Mouse (Mus musculus) cerebellum, adult 8-10 months (tissue): ENCODE measurements around the gene Fam161a.
A peak's percentile ranks its signal among the peaks of the same experiment; 100 is the strongest.

ENCODE experiments used
- DNase-seq: peaks from one replicate; pipeline ENCODE4 v3.0.0; 2022

The Fam161a gene

GRCm38 (mm10) chr11:22991218-22991835, 16.0 kb upstream of the Fam161a start:
- DNase-seq, result no peak

GRCm38 (mm10) chr11:22994271-22994670, 13.1 kb upstream of the Fam161a start:
- no peak for DNase-seq

GRCm38 (mm10) chr11:22995461-22995860, 11.9 kb upstream of the Fam161a start:
- no peak for DNase-seq

- no peak for DNase-seq
Observed at GRCm38 (mm10) chr11:22998308-22998707, 9.0 kb upstream of the Fam161a start.

GRCm38 (mm10) chr11:23005276-23005675, 2.1 kb upstream of the Fam161a start:
- DNase-seq, result no peak

- no peak for DNase-seq
Observed at GRCm38 (mm10) chr11:23007166-23007480, 208 bp upstream of the Fam161a start.

GRCm38 (mm10) chr11:23008181-23008823, 971 bp downstream of the Fam161a start:
- peak; percentile 79 for DNase-seq

- no peak for DNase-seq
Observed at GRCm38 (mm10) chr11:23008824-23009200, 1.5 kb downstream of the Fam161a start.

- no peak for DNase-seq
Observed at GRCm38 (mm10) chr11:23013096-23013495, 5.8 kb downstream of the Fam161a start.

- no peak for DNase-seq
Observed at GRCm38 (mm10) chr11:23013580-23014294, 6.4 kb downstream of the Fam161a start.

GRCm38 (mm10) chr11:23014996-23015395, 7.7 kb downstream of the Fam161a start:
- no peak for DNase-seq

GRCm38 (mm10) chr11:23017943-23018342, 10.6 kb downstream of the Fam161a start:
- no peak for DNase-seq

- no peak for DNase-seq
Observed at GRCm38 (mm10) chr11:23020116-23020770, 12.9 kb downstream of the Fam161a start.

GRCm38 (mm10) chr11:23020841-23021240, 13.5 kb downstream of the Fam161a start:
- DNase-seq, result no peak

GRCm38 (mm10) chr11:23023155-23023554, 15.8 kb downstream of the Fam161a start:
- no peak for DNase-seq

GRCm38 (mm10) chr11:23024169-23024568, 16.8 kb downstream of the Fam161a start:
- no peak for DNase-seq

- DNase-seq, result no peak
Observed at GRCm38 (mm10) chr11:23028957-23029356, 21.6 kb downstream of the Fam161a start.

GRCm38 (mm10) chr11:23029399-23029798, 22.1 kb downstream of the Fam161a start:
- no peak for DNase-seq

GRCm38 (mm10) chr11:23047252-23047651, 39.9 kb downstream of the Fam161a start:
- DNase-seq, result no peak

- no peak for DNase-seq
Observed at GRCm38 (mm10) chr11:23047663-23048582, 40.6 kb downstream of the Fam161a start.

- no peak for DNase-seq
Observed at GRCm38 (mm10) chr11:23049642-23050041, 42.3 kb downstream of the Fam161a start.

GRCm38 (mm10) chr11:23052353-23052752, 45.0 kb downstream of the Fam161a start:
- DNase-seq, result no peak

GRCm38 (mm10) chr11:23063153-23063552, 55.8 kb downstream of the Fam161a start:
- DNase-seq, result no peak
